8 mouse cellular contexts compared by ENCODE assay signal in genomic region chr5:31595868-31596267, GRCm38 (mm10). TPM values are rescaled to one million over a fixed set of nuclear protein-coding genes. Genes with fewer than 3 reads are reported as not detected.
DNase-seq lines count a peak whose midpoint lies in the region; ATAC-seq and TF ChIP-seq lines count a peak whose summit lies in the region.

No protein-coding gene starts in this region.

- DNase-seq in heart, adult 11 months: peak; percentile 89
- no peak for DNase-seq in kidney, postnatal 25 days
- DNase-seq in layer of hippocampus, postnatal 25 days (ENCODE audit: extremely low spot score in 1 of 2, low spot score in 1 of 2): no peak

- H3K4me1 ChIP-seq in heart, embryonic 12.5 days (replicated peaks): peaks cover 13% of the 10 kb centered on the region
- H3K4me1 ChIP-seq in kidney, embryonic 15.5 days: peaks cover 21% of the 10 kb centered on the region
- H3K4me1 ChIP-seq in ES-Bruce4 (ENCODE audit: control insufficient read depth, insufficient read depth, low read length): peaks cover 3% of the 10 kb centered on the region
- H3K4me1 ChIP-seq in intestine, embryonic 16.5 days (ENCODE audit: control insufficient read depth, insufficient read depth, low read length): 0 out of 2 replicates have a peak, but pooled peaks cover 5% of the 10 kb centered on the region

- no peaks in the 10 kb centered on the region for H3K36me3 ChIP-seq in heart, embryonic 12.5 days
- no peaks in the 10 kb centered on the region for H3K36me3 ChIP-seq in kidney, embryonic 15.5 days
- H3K36me3 ChIP-seq in ES-Bruce4 (ENCODE audit: control insufficient read depth, insufficient read depth, low read length, poor library complexity, severe bottlenecking): no peaks in the 10 kb centered on the region
- no peaks in the 10 kb centered on the region for H3K36me3 ChIP-seq in intestine, embryonic 16.5 days (ENCODE audit: control insufficient read depth, insufficient read depth, low read length)

- 58% methylated on average over 4 of the region's 4 CpGs for WGBS in heart, embryonic 12.5 days
- 72% methylated on average over 4 of the region's 4 CpGs for WGBS in kidney, embryonic 15.5 days
- WGBS in intestine, embryonic 16.5 days: 69% methylated on average over 4 of the region's 4 CpGs

- no peak for TF ChIP-seq EP300 in ES-Bruce4 (IDR thresholded peaks at IDR 0.05; ENCODE audit: insufficient read depth, low read depth, low read length)

- H3K27ac ChIP-seq in heart, embryonic 12.5 days (ENCODE audit: poor library complexity, severe bottlenecking): no peak overlapping the region
- H3K27ac ChIP-seq in kidney, embryonic 15.5 days: peak overlapping the region; percentile 73
- peak overlapping the region; percentile 32; the same call in 1 of the 2 replicates for H3K27ac ChIP-seq in ES-Bruce4 (ENCODE audit: insufficient read depth, low read length)
- H3K27ac ChIP-seq in intestine, embryonic 16.5 days (ENCODE audit: low read length): no peak overlapping the region; the same call in 1 of the 2 replicates

- no peaks in the 10 kb centered on the region for H3K27me3 ChIP-seq in heart, embryonic 12.5 days (replicated peaks)
- no peaks in the 10 kb centered on the region for H3K27me3 ChIP-seq in kidney, embryonic 15.5 days
- no peaks in the 10 kb centered on the region for H3K27me3 ChIP-seq in ES-Bruce4 (ENCODE audit: control insufficient read depth, insufficient read depth, low read length, poor library complexity, severe bottlenecking)
- H3K27me3 ChIP-seq in intestine, embryonic 16.5 days (replicated peaks; ENCODE audit: control insufficient read depth, insufficient read depth, low read length): no peaks in the 10 kb centered on the region

- ATAC-seq in heart, embryonic 12.5 days (ENCODE audit: insufficient number of reproducible peaks, low FRiP score): no peak
- no peak for ATAC-seq in kidney, embryonic 15.5 days (replicated peaks; ENCODE audit: low FRiP score)
- ATAC-seq in intestine, embryonic 16.5 days: no peak
- no peak for ATAC-seq in inflammation-experienced regulatory T-cells, adult 6 months

- H3K9ac ChIP-seq in heart, embryonic 12.5 days: no peak overlapping the region
- H3K9ac ChIP-seq in kidney, embryonic 15.5 days: no peak overlapping the region
- peak overlapping the region; percentile 48 for H3K9ac ChIP-seq in ES-Bruce4 (ENCODE audit: low read depth, poor library complexity, severe bottlenecking)
- peak overlapping the region; percentile 69; the same call in 1 of the 2 replicates for H3K9ac ChIP-seq in intestine, embryonic 16.5 days (ENCODE audit: low read depth, low read length)

- H3K4me3 ChIP-seq in heart, embryonic 12.5 days: no peak overlapping the region
- H3K4me3 ChIP-seq in kidney, embryonic 15.5 days (replicated peaks): no peak overlapping the region
- peak overlapping the region; percentile 38 for H3K4me3 ChIP-seq in ES-Bruce4 (ENCODE audit: low read depth, low read length)
- no peak overlapping the region for H3K4me3 ChIP-seq in intestine, embryonic 16.5 days (ENCODE audit: low read length)

- no peak for TF ChIP-seq CTCF in ES-Bruce4 (IDR thresholded peaks at IDR 0.05; ENCODE audit: low read depth, low read length)

- peaks cover 6% of the 10 kb centered on the region for H3K9me3 ChIP-seq in heart, embryonic 12.5 days (replicated peaks)
- H3K9me3 ChIP-seq in kidney, embryonic 15.5 days (replicated peaks): no peaks in the 10 kb centered on the region
- H3K9me3 ChIP-seq in ES-Bruce4 (replicated peaks; ENCODE audit: control insufficient read depth, insufficient read depth, low read length, poor library complexity, severe bottlenecking): no peaks in the 10 kb centered on the region
- no peaks in the 10 kb centered on the region for H3K9me3 ChIP-seq in intestine, embryonic 16.5 days (ENCODE audit: control insufficient read depth, low read length)

- no peak for TF ChIP-seq POLR2A in ES-Bruce4 (IDR thresholded peaks at IDR 0.05; ENCODE audit: insufficient read depth, low read length)

- H3K4me2 ChIP-seq in heart, embryonic 12.5 days: no peak overlapping the region
- H3K4me2 ChIP-seq in kidney, embryonic 15.5 days: no peak overlapping the region
- H3K4me2 ChIP-seq in intestine, embryonic 16.5 days (ENCODE audit: low read depth, low read length): peak overlapping the region; percentile 68; the same call in 1 of the 2 replicates

RNA-seq across cellular contexts. Expression of gene Mrpl33, which starts 0.9 kb away (rescaled TPM):
- 372 TPM in 2 replicates for polyA plus RNA-seq in heart, embryonic 12.5 days (2016; fragmentation: Nextera tagmentation; extraction: Ambion mirVana)
- 272 and 284 TPM in 2 replicates for polyA plus RNA-seq in kidney, embryonic 15.5 days (2015; fragmentation: Nextera tagmentation; extraction: Ambion mirVana)
- 161 and 173 TPM in 2 replicates for polyA plus RNA-seq in ES-Bruce4 (2011; ENCODE audit: insufficient read depth, insufficient read length, low read depth, missing spikeins)
- 277 and 288 TPM in 2 replicates for polyA plus RNA-seq in intestine, embryonic 16.5 days (2015; fragmentation: Nextera tagmentation; extraction: Ambion mirVana)
- polyA plus RNA-seq in inflammation-experienced regulatory T-cells, adult 6 months (2017; shearing (Covaris generic)): 100 to 1,000 TPM; 243 to 476 (median 332) TPM
- total RNA-seq in layer of hippocampus, postnatal 25 days (2021): 100 to 1,000 TPM in 1 of 2 experiments, 10 to 100 TPM in 1; 92.2 to 110 TPM

Comparison
In these comparisons a context has a peak if more than half of its experiments do, and no peak if none do; other contexts are left out.
1. H3K27ac ChIP-seq: peak in kidney, embryonic 15.5 days (single experiment) and ES-Bruce4 (single experiment); none in heart, embryonic 12.5 days (single experiment) and intestine, embryonic 16.5 days (single experiment).
2. H3K9ac ChIP-seq: peak in ES-Bruce4 (single experiment) and intestine, embryonic 16.5 days (single experiment); none in heart, embryonic 12.5 days (single experiment) and kidney, embryonic 15.5 days (single experiment).